Mouse (Mus musculus) megakaryocyte, embryonic 14.5 days (primary cell): Measurements from ENCODE around the gene Arhgef11.

Experiments
- FLI1 ChIP-seq: IDR thresholded peaks from 2 replicates; pipeline ENCODE4 v1.6.1; 2012; ENCODE audit warnings: low read length, inconsistent platforms, mixed read lengths
- GATA1 ChIP-seq: IDR thresholded peaks from 3 replicates; pipeline ENCODE4 v1.6.1; 2012; ENCODE audit warnings: mixed read lengths, low read length, inconsistent platforms, borderline replicate concordance

GRCm38 (mm10) chr3:87770280-87770679, 152.9 kb downstream of the Arhgef11 start:
- no peak for TF ChIP-seq GATA1
- no peak for TF ChIP-seq FLI1
